Mouse (Mus musculus) embryonic facial prominence, embryonic 12.5 days (tissue): ENCODE data around the gene Ugdh. TPM values are rescaled to one million over a fixed set of nuclear protein-coding genes. Genes with fewer than 3 reads are reported as not detected.

ENCODE experiments used
- ATAC-seq: fragments of 200-750 bp; cut with Nextera tagmentation; 2 replicates; pipeline ENCODE4 v1.8.0; 2017; ENCODE audit not compliant: insufficient number of reproducible peaks, insufficient read depth, low FRiP score, low TSS enrichment
- H3K27ac ChIP-seq: fragments of 300-500 bp; sonication (generic); 2 replicates; pipeline ENCODE4 v1.5.1; 2016; ENCODE audit warnings: mild to moderate bottlenecking
- H3K27me3 ChIP-seq: fragments of 300-500 bp; sonication (generic); 2 replicates; pipeline ENCODE4 v1.6.1; 2016; ENCODE audit warnings: mild to moderate bottlenecking, moderate library complexity
- H3K36me3 ChIP-seq: fragments of 300-500 bp; sonication (generic); 2 replicates; pipeline ENCODE4 v1.6.1; 2016; ENCODE audit warnings: mild to moderate bottlenecking
- H3K4me1 ChIP-seq: fragments of 300-500 bp; sonication (generic); 2 replicates; pipeline ENCODE4 v1.6.1; 2016
- H3K4me2 ChIP-seq: fragments of 300-500 bp; sonication (generic); replicated peaks from 2 replicates; pipeline ENCODE4 v1.6.1; 2016; ENCODE audit warnings: mild to moderate bottlenecking, moderate library complexity
- H3K4me3 ChIP-seq: fragments of 300-500 bp; sonication (generic); 2 replicates; pipeline ENCODE4 v1.5.1; 2016; ENCODE audit warnings: mild to moderate bottlenecking
- H3K9ac ChIP-seq: fragments of 300-500 bp; sonication (generic); 2 replicates; pipeline ENCODE4 v1.6.1; 2016; ENCODE audit warnings: mild to moderate bottlenecking, moderate library complexity
- H3K9me3 ChIP-seq: fragments of 300-500 bp; sonication (generic); 2 replicates; pipeline ENCODE4 v1.6.1; 2016; ENCODE audit warnings: mild to moderate bottlenecking, moderate library complexity
- WGBS: fragments of 180-500 bp; shearing (Covaris S2); methylation state at CpG from one replicate; pipeline ENCODE4 v1.1.7; 2016; 5-methylcytosine and 5-hydroxymethylcytosine counted together
- polyA plus RNA-seq: library from polyadenylated mRNA; unstranded; fragments of >200 nt; fragmentation: Nextera tagmentation; extraction: Ambion mirVana; gene quantifications from 2 replicates; pipeline ENCODE4 v1.2.1, GENCODE M21; 2016

Ugdh gene
- polyA plus RNA-seq, 1 experiment from 2014 or later: 147 TPM

GRCm38 (mm10) chr5:65387008-65387867 lies 48.5 kb downstream of the Ugdh start:
- Histone ChIP-seq H3K4me1 (peaks cover 10% of the 10 kb centered on the region), H3K9ac (no peak overlapping the region), H3K4me2 (no peak overlapping the region), H3K36me3 (peaks cover 35% of the 10 kb centered on the region), H3K27me3 (no peaks in the 10 kb centered on the region), H3K27ac (no peak overlapping the region), H3K4me3 (no peak overlapping the region), H3K9me3 (no peaks in the 10 kb centered on the region)
- 79% methylated on average over 6 of the region's 6 CpGs for WGBS
- no peak for ATAC-seq

GRCm38 (mm10) chr5:65385704-65386103 lies 50.0 kb downstream of the Ugdh start:
- no peak overlapping the region for H3K27ac ChIP-seq
- no peak for ATAC-seq
- H3K4me2 ChIP-seq: no peak overlapping the region
- peaks cover 10% of the 10 kb centered on the region for H3K4me1 ChIP-seq
- WGBS: 61% methylated on average over 2 of the region's 2 CpGs
- no peaks in the 10 kb centered on the region for H3K27me3 ChIP-seq
- peaks cover 35% of the 10 kb centered on the region for H3K36me3 ChIP-seq
- H3K9me3 ChIP-seq: no peaks in the 10 kb centered on the region
- no peak overlapping the region for H3K9ac ChIP-seq
- no peak overlapping the region for H3K4me3 ChIP-seq

DNA sequence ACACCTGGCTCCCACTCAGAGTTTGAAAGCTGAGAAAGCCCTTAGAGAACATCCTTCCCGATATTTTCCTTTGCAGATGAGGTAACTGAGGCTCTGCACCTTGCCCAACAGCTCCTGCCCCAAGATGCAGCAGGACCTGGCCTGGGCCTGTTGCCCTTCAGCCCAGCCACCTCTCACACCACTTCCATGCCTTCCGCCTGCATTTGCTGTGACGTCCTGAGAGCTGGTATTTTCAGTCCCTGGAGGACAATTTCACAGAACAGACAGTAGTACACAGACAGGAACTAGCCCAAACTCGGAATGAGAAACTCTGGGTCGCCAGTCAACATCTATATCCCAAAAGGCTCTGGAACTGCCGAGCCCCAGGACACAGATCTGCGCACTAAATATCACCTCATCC lies 61.0 kb downstream of the Ugdh start:
- 81% methylated on average over 7 of the region's 7 CpGs for WGBS

DNA sequence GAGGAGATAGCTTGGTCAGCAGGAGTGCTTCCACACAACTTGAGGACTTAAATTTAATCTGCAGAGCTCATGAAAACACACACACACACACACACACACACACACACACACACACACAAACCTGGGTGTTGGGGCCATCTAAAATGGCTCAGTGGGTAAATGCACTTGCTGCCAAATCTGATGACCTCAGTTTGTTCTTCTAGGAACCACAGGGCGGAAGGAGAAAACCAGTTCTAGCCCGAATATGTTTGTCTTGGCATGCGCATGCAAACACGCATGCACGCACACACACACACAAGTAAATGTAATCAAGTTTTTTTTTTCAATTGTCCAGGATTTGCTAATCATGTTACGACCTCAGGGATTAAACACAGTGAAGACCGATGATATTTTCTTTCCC lies 64.2 kb downstream of the Ugdh start:
- Histone ChIP-seq H3K27ac (no peak overlapping the region), H3K27me3 (no peaks in the 10 kb centered on the region), H3K4me3 (no peak overlapping the region), H3K4me2 (no peak overlapping the region), H3K9ac (no peak overlapping the region), H3K36me3 (no peaks in the 10 kb centered on the region), H3K9me3 (no peaks in the 10 kb centered on the region), H3K4me1 (no peaks in the 10 kb centered on the region)
- no peak for ATAC-seq
- 96% methylated on average over 7 of the region's 7 CpGs for WGBS

More for the DNA sequence above, 61.0 kb downstream of the Ugdh start:
- Histone ChIP-seq H3K4me2 (no peak overlapping the region), H3K9ac (no peak overlapping the region), H3K27ac (no peak overlapping the region), H3K9me3 (no peaks in the 10 kb centered on the region), H3K4me1 (no peaks in the 10 kb centered on the region), H3K36me3 (no peaks in the 10 kb centered on the region), H3K4me3 (no peak overlapping the region), H3K27me3 (no peaks in the 10 kb centered on the region)
- no peak for ATAC-seq

DNA sequence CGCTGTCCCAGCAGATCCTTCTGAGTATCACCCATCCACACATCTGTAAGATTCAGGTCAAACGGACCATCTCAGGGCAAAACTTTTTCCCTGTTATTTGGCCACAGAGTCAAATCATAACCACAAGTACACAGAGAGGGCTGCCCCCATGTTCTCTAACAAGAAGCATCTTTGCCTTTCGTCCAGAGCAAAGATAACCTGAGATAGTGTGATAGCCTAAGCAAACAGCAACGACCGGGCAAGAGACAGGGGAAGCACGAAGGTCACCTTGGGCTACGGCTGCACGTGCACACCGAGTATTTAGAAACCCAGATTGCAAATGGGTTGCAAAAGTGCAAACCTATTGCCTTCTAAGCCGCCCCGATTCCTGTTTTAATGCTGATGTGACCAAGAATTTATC lies 67.9 kb downstream of the Ugdh start:
- no peaks in the 10 kb centered on the region for H3K27me3 ChIP-seq
- H3K4me2 ChIP-seq: no peak overlapping the region
- WGBS: 89% methylated on average over 11 of the region's 11 CpGs
- H3K4me3 ChIP-seq: no peak overlapping the region
- no peaks in the 10 kb centered on the region for H3K36me3 ChIP-seq
- H3K9me3 ChIP-seq: no peaks in the 10 kb centered on the region
- no peak for ATAC-seq
- no peak overlapping the region for H3K27ac ChIP-seq
- no peak overlapping the region for H3K9ac ChIP-seq
- H3K4me1 ChIP-seq: no peaks in the 10 kb centered on the region

Other genes starting within 250 kb of the Ugdh start
- 12.2 and 13.2 TPM in 2 replicates for gene Wdr19, start 236.3 kb downstream of the Ugdh start, polyA plus RNA-seq
- 104 and 113 TPM in 2 replicates for gene Rfc1, start 100.3 kb downstream of the Ugdh start, polyA plus RNA-seq
- gene Klb, start 87.6 kb downstream of the Ugdh start, polyA plus RNA-seq: 0.10 and 0.15 TPM in 2 replicates
- gene Rpl9, start 44.5 kb downstream of the Ugdh start, polyA plus RNA-seq: 958 and 993 TPM in 2 replicates
- gene Lias, start 44.5 kb downstream of the Ugdh start, polyA plus RNA-seq: 62.3 and 66.6 TPM in 2 replicates
- not detected in 2 replicates for gene Gm43552, start 56.9 kb upstream of the Ugdh start, polyA plus RNA-seq
- gene Smim14, start 101.2 kb upstream of the Ugdh start, polyA plus RNA-seq: 108 and 111 TPM in 2 replicates
- 201 and 206 TPM in 2 replicates for gene Ube2k, start 101.3 kb upstream of the Ugdh start, polyA plus RNA-seq